Mouse (Mus musculus): ENCODE data around the gene Cyp4a12b.
"Not testable (repeated sequence)": the region's sequence is repeated elsewhere in the genome, so short reads cannot be mapped to it uniquely, and the experiment has no call there.

Gene Cyp4a12b

DNA sequence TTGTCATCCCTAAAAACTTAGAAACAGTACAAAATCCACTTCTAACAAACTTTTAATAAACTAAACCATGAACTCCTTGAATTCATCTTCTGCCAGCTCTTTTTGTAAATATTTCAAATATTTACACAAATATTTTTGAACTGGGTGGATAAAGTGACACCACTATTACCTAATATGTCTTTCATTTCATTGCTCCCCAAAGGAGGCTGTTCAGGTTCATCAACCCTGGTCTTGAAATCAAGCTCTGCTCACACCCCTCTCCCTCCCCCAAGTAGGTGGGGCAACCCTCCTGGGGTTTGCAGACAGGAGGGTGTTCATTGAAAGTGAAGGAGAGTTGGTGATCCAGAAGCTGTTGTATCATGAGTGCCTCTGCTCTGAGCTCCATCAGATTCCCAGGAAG, at the start of gene Cyp4a12b:
TSS of gene Cyp4a12b (plus strand) at position 301 of the 400 bp plus-strand sequence.
- DNase-seq (ENCODE audit: low spot score in 2 of 2), result not testable (repeated sequence)

DNA sequence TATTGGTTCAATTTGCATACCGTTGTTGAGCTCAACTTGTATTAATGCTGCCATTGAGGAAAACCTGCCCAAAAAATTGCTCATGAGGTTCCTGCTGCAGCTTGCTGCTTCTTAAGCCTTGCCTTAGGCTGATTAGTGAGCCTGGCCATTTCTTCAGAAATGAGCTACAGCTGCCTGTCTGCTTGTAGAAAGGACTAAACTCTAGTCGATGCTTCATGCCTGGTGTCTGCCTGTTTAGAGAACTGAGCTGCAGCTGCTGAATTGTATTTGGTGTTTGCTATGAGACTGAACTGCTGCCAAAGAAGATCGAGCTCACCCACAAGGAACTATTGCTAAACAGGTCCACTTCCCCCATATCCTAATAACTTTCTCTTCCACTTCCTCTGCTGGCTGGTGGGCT, 45.8 kb upstream of the Cyp4a12b start:
- not testable (repeated sequence) for DNase-seq (ENCODE audit: low spot score in 2 of 2)

DNA sequence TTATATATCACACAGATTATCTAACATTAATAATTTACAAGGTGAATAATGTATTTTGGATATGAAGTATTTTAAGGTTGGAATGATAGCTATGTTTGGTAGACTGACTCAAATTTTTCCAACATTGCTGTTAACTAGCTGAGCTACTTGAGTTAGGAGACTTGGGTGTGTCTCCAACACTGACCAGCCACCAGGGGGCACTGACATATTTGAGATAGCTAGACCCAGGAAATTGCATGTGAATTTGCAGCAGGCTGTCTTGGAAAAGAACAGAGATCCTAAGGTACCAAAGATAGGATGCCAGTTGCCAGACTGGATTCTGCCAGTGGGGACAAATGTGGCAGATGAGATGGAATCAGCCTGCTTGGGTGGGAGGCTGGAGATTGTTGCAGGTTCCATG, 43.4 kb upstream of the Cyp4a12b start:
- DNase-seq (ENCODE audit: low spot score in 2 of 2), result peak in 1 of 2 experiments; percentile 1

DNA sequence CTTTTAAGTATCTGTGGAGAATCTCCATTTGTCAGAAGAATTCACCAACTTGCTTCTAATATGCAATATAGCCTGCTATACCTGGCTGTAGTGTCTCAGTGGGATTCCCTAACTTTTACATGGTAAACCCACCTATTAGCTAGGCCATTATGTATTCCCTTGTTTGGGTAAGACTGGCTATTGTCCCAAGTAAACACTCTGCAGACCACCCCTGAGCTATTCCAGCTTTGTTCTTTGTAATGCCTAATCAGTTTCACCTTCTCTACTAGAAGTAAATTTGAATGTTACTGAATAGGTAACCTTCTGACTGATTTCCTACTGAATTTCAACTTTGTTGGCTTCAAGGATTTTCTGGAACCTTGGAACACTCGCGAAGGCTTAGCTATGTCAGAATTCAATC, 15.2 kb upstream of the Cyp4a12b start:
- DNase-seq (ENCODE audit: low spot score in 2 of 2), result not testable (repeated sequence)

DNA sequence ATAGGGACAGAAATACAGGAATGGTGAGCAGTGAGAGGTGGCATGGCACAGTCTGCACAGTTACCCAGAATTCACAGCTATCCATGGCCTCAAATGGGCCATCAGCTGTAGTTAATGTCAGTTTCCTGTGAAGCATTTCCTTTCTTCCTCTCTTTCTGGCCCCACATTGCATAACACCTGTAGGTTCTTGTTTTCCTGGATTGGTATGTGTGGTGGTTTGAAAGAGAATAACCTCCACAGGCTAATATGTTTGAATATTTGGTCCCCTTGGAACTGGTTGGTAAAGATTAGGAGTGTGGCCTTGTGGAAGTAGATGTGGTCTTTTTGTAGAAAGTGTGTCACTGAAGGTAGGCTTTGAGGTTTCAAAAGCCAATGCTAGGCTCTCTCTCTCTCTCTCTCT, 14.5 kb upstream of the Cyp4a12b start:
- not testable (repeated sequence) for DNase-seq (ENCODE audit: low spot score in 2 of 2)

DNA sequence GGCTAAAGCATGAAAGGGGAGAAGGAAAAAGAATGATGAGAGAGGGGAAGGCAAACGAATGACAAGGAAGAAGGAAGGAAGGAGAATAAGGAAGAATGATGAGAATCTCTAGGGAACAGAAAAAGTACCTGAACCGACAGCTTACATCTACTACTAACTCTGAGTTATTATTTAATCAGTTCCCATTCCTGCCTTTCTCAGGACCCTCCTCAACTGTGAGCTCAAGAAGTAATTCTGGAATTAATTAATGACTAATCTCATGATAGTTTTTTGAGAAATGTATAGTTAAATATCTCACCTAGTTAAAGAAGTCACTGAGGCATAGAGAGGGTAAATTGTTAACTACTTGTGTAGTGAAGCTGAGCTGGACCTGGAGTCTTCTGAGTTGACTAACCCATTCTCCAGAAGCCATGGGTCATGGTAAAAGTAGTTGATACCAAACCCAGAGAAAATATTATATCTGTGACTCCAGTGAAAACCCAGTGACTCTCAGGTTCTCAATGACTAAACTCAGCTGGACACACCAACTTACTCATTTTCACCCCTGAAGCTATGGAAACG, 39.2 kb downstream of the Cyp4a12b start:
- no peak for DNase-seq (ENCODE audit: low spot score in 2 of 2)

DNA sequence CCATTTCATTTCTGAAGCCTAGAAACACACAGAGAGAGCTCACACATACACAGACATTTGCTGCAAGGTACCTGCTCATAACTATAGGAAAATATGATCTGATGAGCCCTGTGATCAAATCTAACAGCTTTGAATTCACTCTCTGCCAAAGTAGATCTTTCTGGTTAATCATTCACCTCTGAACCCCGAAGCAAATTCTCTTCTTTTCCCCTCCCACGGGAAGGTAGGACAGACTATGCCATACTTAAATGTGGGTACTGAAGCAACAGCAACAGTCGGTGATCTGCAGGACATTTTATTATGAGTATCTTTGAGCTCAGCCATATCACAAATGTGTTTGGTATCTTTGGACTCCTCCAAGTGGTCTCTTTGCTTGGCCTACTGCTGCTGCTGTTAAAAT, 40.9 kb downstream of the Cyp4a12b start, which contains the start of gene Cyp4a30b:
TSS of gene Cyp4a30b (plus strand) at position 301 of the 400 bp plus-strand sequence.
- DNase-seq (ENCODE audit: low spot score in 2 of 2), result no peak

DNA sequence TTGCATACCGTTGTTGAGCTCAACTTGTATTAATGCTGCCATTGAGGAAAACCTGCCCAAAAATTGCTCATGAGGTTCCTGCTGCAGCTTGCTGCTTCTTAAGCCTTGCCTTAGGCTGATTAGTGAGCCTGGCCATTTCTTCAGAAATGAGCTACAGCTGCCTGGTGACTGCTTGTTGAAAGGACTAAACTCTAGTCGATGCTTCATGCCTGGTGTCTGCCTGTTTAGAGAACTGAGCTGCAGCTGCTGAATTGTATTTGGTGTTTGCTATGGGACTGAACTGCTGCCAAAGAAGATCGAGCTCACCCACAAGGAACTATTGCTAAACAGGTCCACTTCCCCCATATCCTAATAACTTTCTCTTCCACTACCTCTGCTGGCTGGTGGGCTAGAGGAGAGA, 62.2 kb downstream of the Cyp4a12b start:
- DNase-seq (ENCODE audit: low spot score in 2 of 2), result not testable (repeated sequence)

DNA sequence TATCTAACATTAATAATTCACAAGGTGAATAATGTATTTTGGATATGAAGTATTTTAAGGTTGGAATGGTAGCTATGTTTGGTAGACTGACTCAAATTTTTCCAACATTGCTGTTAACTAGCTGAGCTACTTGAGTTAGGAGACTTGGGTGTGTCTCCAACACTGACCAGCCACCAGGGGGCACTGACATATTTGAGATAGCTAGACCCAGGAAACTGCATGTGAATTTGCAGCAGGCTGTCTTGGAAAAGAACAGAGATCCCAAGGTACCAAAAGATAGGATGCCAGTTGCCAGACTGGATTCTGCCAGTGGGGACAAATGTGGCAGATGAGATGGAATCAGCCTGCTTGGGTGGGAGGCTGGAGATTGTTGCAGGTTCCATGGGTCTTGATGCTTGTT, 64.6 kb downstream of the Cyp4a12b start:
- peak; percentile 6 to 8 for DNase-seq (ENCODE audit: low spot score in 2 of 2)

DNA sequence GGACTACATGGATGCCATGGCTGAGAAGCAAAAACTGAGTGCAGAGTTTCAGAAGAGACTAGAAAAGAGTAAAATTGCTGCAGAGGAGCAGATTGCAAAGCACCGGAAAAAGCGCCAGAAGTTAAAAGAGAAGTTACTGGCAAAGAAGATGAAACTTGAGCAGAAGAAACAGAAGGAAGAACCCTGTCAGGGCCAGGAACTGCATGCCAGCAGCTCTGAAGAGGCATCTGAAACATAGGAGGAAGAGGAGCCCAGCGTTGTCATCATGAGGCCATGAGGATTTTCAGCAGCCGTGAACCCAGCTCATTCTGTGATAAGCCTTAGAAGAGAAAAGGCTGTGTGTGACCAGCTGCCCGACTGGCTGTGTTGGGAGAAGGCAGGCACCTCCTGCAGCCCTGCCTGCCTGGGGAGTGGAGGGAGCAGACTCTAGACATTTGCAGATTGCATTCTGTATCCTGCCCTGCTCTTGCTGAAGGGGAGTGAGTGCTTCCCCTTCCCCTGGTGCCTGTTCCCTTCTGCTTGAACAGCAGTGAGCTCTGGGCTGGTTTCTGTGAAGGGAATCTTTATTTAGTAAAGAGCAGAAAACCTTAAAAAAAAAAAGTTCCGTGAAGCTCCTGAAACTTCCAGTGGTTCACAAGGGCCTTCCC, 69.7 kb downstream of the Cyp4a12b start:
- DNase-seq (ENCODE audit: low spot score in 2 of 2), result peak in 1 of 2 experiments; percentile 0
